Mouse (Mus musculus): ENCODE data around the gene Cpsf6.
"Not testable (repeated sequence)": the region's sequence is repeated elsewhere in the genome, so short reads cannot be mapped to it uniquely, and the experiment has no call there.

Cpsf6 gene

GRCm38 (mm10) chr10:117400246-117400954, 20.6 kb upstream of the Cpsf6 start:
- no peak for DNase-seq (ENCODE audit: low spot score in 2 of 2)

DNA sequence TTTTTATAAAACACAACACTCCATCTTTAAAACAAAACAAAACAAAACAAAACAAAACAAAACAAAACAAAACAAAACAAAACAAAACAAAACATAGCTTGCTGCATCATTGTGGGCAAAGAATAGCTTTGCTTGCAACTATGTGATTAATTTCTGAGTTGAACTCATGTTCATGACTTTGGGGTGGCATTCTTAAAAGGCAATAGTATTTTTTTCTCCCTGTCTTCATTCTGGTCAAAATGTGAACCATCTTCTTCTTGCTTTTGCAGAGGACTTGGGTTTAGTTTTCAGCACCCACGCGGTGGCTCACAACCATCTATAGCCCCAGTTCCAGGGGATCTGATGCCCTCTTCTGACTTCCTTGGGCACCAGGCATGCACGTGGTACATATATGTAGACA, 20.0 kb upstream of the Cpsf6 start:
- no peak for DNase-seq (ENCODE audit: low spot score in 2 of 2)

GRCm38 (mm10) chr10:117399196-117399595, 19.4 kb upstream of the Cpsf6 start:
- DNase-seq (ENCODE audit: low spot score in 2 of 2) = no peak

DNA sequence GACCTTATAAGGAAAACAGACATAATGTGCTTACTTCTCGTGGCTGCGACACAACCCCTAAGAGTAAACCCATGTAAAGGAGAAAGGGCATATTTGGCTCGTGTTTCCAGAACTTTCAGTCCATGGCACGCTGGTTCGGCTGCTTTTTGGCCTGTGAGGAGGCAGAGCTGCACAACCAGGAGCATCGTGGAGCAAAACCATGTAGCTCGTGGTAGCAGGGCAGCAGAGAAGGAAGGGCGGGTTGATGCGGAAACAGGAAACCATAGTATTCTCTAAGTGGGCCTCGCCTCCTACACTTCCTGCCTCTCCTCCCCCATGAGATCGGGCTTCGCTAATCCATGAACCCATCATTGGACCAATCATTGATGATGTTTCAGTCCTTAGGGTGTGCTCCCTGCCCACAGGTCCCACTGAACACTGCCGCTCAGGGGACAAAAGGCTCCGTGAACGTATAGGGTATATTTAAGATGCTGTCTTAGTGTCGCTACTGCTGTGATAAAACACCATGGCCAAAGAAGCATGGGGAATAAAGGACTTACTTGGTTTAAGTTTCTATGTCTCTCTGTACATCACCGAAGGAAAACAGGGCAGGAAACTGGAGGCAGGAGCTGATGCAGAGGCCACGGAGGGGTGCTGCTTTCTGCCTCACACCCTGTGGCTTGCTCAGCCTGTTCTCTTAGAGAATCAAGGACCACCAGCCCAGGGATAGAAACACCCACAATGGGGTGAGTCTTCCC, 18.4 kb upstream of the Cpsf6 start:
- no peak for DNase-seq (ENCODE audit: low spot score in 2 of 2)

DNA sequence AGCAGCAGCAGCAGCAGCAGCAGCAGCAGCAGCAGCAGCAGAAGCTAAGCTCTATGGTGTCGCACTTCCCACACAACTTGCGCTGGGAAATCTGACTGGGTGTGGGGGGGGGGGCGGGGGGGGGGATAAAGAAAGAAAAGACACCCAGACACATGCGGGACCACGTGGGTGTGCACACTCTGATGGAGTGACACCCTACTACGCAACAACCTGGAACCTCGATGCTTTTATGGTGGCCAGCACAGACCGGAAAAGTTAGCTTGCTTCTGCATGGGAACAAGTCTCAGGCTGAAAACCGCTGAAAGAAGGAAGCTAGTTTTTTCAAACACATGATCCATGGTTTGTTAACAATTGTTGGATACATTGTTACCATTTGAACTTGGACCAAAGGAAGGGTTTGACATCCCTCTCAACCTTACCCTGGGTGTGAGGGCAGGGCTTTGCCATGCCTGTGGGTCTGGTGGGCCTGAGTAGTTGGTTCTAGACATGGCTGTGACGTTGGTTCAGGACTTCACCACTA, 17.4 kb upstream of the Cpsf6 start:
- no peak for DNase-seq (ENCODE audit: low spot score in 2 of 2)

DNA sequence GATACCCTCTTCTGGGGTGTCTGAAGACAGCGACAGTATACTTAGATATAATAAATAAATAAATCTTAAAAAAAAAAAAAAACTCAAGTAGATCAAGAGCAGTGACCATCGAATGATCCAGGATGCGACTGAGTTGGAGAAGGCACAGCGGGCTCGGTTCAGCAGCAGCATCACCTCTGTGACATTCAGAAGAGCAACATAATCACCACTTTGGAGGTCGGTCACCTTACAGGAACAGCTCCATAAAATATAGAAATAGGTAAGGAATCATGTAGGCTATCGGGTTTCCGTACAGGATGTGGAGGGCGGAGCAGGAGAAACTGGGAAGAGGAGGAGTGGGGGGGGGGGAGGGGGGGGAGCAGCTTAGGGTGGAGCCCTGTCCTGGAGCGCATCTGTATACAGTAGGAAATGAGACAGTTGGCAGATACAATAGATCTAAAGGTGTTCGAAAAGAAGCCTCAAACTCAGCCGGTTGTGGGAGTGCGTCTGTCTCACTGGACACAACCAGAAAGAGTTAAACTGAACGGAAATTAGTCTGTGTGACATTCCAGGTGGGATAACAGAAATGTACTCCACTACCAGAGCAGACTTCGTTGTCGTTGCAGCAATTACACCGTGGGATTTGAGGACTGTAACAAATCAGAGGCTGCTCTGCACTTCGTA, 16.7 kb upstream of the Cpsf6 start:
- DNase-seq (ENCODE audit: low spot score in 2 of 2) = no peak

DNA sequence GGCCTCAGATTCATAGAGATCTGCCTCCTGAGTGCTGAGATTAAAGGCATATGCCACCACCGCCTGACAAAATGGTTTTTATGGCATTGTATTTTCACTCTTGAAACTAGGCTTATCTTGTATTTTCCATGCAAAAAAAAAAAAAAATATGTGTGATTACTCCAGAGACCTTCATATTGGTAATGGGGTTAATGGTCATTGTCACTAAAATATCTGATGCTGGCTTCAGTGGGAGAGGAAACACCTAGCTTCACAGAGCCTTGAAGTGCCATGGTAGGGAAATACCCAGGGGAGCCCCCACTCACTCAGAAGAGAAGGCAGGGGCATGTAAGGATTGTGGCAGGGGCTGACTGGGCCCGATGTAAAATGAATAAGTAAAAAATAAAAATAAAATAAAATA, 16.0 kb upstream of the Cpsf6 start:
- DNase-seq (ENCODE audit: low spot score in 2 of 2) = no peak

GRCm38 (mm10) chr10:117394738-117395550, 15.1 kb upstream of the Cpsf6 start:
- DNase-seq (ENCODE audit: low spot score in 2 of 2) = no peak

DNA sequence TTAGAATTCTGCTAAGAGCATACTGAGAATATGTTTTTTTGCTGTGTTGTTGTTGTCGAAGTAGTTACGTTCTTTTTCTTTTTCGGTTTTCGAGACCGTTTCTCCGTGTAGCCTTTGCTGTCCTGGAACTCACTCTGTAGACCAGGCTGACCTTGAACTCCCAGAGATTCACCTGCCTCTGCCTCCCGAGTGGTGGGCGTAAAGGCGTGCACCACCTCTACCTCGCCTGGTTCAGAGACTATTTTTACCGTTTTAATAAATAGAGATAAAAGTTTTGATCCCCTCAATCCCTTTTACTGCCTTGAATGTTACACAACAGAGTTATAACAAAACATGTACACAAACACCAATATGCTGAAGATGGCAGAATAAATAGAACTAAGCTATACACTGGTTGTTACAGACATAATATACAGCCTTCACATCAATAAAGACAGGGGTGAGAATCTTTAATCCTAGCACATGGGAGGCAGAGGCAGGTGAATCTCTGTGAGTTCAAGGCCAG, 14.1 kb upstream of the Cpsf6 start:
- no peak for DNase-seq (ENCODE audit: low spot score in 2 of 2)

- no peak for DNase-seq (ENCODE audit: low spot score in 2 of 2)
Measured at GRCm38 (mm10) chr10:117393196-117393890, 13.5 kb upstream of the Cpsf6 start.

DNA sequence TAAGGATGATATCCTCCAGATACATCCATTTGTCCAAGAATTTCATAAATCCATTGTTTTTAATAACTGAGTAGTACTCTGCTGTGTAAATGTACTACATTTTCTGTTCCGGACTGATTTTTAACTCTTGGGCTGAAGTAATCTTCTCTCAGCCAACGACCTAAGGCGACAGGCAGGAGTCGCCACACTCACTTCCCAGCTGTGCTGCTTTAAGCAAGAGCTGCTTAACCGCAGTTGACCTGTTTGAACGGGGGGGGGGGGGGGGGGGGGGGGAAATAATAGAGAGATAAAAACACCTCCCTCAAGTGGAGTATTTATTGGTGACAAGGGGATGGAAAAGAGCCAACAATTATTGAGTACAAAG, 13.0 kb upstream of the Cpsf6 start:
- DNase-seq (ENCODE audit: low spot score in 2 of 2) = no peak

DNA sequence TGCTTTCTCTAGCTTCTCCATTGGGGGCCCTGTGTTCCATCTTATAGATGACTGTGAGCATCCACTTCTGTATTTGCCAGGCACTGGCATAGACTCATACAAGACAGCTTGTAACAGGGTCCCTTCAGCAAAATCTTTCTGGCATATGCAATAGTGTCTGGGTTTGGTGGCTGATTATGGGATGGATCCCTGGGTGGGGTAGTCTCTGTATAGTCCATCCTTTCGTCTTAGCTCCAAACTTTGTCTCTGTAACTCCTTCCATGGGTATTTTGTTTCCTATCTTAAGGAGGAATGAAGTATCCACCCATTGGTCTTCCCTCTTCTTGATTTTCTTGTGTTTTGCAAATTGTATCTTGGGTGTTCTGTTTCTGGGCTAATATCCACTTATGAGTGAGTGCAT, 12.6 kb upstream of the Cpsf6 start:
- not testable (repeated sequence) for DNase-seq (ENCODE audit: low spot score in 2 of 2)

DNA sequence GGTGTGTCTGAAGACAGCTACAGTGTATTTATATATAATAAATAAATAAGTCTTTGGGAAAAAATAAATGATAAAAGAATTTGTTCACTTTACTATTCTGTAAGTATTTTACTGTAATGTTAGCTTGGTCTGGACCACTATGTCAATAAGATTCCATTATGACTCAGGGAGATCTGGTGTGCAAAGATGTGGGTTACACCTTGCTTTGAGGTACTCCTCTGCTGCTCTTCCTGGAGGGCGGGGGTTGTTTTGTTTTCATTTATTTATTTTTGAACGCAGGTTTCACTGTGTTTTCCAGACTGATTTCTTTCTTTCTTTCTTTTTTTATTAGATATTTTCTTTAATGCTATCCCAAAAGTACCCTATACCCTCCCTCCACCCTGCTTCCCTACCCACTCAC, 12.0 kb upstream of the Cpsf6 start:
- DNase-seq (ENCODE audit: low spot score in 2 of 2) = no peak

GRCm38 (mm10) chr10:117391057-117391456, 11.2 kb upstream of the Cpsf6 start:
- DNase-seq (ENCODE audit: low spot score in 2 of 2) = no peak

DNA sequence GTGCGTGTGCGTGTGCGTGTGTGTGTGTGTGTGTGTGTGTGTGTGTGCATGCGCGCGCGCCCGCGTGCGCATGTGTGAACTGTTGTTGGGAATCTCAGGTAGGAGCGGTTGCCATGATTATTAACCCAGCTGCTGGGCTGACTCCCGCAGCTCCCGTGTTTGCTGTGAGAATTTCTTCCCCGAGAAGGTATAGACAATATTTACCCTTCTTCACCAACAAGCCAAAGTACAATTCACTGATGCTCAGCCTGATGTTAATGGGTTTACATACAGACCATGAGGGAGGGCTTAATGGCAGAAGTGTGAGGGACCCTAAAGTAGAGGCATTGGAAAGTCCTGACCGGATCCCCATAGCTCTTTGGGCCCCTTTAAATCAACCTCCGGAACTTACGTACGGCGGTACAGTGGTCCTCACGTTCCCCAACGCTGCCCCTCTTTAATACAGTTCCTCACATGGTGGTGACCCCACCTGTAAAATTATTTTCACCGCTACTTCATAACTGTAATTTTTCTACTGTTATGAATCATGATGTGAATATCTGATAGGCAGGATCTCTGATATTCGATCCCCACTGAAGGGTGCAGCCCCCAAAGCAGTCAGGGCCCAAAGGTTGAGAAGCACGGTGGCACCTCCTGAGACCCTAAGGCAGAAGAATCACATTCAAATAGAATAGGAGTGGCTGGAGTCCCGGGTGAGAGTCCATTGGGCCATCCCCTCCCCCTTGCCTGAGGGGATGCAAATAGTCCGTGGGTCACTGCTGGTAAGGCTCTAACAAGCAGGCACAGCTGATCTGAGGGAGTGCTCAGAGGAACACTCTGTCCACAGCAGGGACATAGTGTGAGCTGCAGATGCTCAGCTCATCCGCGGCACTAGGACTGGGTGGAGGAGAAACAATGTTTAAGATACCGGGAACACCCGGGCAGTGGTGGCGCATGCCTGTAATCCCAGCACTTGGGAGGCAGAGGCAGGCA, 10.4 kb upstream of the Cpsf6 start:
- no peak for DNase-seq (ENCODE audit: low spot score in 2 of 2)

- DNase-seq (ENCODE audit: low spot score in 2 of 2) = no peak
Measured at GRCm38 (mm10) chr10:117389371-117389740, 9.5 kb upstream of the Cpsf6 start.

DNA sequence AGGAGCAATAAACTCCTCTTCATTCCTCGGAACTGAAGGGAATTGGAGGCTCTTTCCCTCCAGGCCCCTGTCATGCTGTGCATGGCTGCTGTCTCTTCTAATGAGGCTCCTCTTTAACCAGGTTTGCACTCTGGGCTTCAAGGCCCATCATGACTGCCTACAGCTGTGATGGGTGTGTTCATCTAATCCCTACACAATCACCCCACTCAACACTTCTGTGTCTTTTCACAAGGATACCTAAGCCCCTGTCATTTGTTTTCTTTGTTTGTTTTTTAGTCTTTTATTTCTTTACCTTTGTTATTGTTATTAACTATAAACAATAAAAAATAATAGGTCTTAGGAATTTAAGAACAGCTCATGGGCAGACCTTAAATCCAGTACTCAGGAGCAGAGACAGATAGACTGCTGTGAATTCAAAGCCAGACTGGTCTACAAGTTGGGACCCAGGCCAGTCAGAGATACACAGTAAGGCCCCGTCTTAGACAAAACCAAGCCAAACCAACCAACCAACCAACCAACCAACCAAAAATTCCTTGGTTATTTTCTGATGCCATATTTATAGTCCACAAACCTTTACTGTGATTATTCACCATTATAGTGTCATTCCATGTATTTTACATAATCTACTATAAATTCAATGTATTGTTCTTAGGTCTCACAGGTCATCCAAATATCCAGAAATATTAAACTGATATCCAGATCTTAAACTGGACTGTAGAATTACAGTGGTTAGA, 9.0 kb upstream of the Cpsf6 start:
- no peak for DNase-seq (ENCODE audit: low spot score in 2 of 2)

GRCm38 (mm10) chr10:117387961-117388636, 8.3 kb upstream of the Cpsf6 start:
- not testable (repeated sequence) for DNase-seq (ENCODE audit: low spot score in 2 of 2)

- no peak for DNase-seq (ENCODE audit: low spot score in 2 of 2)
Measured at GRCm38 (mm10) chr10:117386981-117387380, 7.2 kb upstream of the Cpsf6 start.

Measured in spleen, postnatal 14 days (tissue).